Mouse (Mus musculus) inflammation-experienced regulatory T-cells, adult 6 months (primary cell): Measurements from ENCODE around the gene Dot1l. TPM values are rescaled to one million over a fixed set of nuclear protein-coding genes. Genes with fewer than 3 reads are reported as not detected.
"Not testable (repeated sequence)": the region's sequence is repeated elsewhere in the genome, so short reads cannot be mapped to it uniquely, and the experiment has no call there.

Experiments used
- ATAC-seq: one replicate; pipeline ENCODE4 v1.8.0; 2017
- polyA plus RNA-seq, 3 experiments: library from polyadenylated mRNA; unstranded; fragments of 100-300 nt; shearing (Covaris generic); gene quantifications; one replicate each; pipeline ENCODE4 v1.2.1; 2017

Dot1l gene
- polyA plus RNA-seq, 3 experiments from 2014 or later: 10.9 to 23.4 (median 15.3) TPM

- no peak for ATAC-seq
Measured at GRCm38 (mm10) chr10:80812391-80813041, 57.5 kb downstream of the Dot1l start.

- ATAC-seq: no peak
Measured at GRCm38 (mm10) chr10:80813366-80813765, 58.4 kb downstream of the Dot1l start, which contains the start of gene Jsrp1. Gene Jsrp1, minus strand, starts transcription at chr10:80813498.

- ATAC-seq: no peak
Measured at GRCm38 (mm10) chr10:80814800-80815199, 59.8 kb downstream of the Dot1l start.

GRCm38 (mm10) chr10:80816303-80816702 is 61.3 kb downstream of the Dot1l start:
- ATAC-seq: not testable (repeated sequence)

- no peak for ATAC-seq
Measured at GRCm38 (mm10) chr10:80817164-80817563, 62.2 kb downstream of the Dot1l start.

GRCm38 (mm10) chr10:80817955-80818354 is 62.9 kb downstream of the Dot1l start:
- ATAC-seq: not testable (repeated sequence)

- ATAC-seq: no peak
Measured at GRCm38 (mm10) chr10:80818599-80819281, 63.7 kb downstream of the Dot1l start.

GRCm38 (mm10) chr10:80819406-80819805 is 64.4 kb downstream of the Dot1l start:
- no peak for ATAC-seq

- no peak for ATAC-seq
Measured at GRCm38 (mm10) chr10:80821991-80822390, 67.0 kb downstream of the Dot1l start.

GRCm38 (mm10) chr10:80822528-80822927 is 67.5 kb downstream of the Dot1l start:
- no peak for ATAC-seq

- no peak for ATAC-seq
Measured at GRCm38 (mm10) chr10:80823316-80823715, 68.3 kb downstream of the Dot1l start.

- no peak for ATAC-seq
Measured at GRCm38 (mm10) chr10:80823847-80824643, 69.0 kb downstream of the Dot1l start.

GRCm38 (mm10) chr10:80824827-80825226 is 69.8 kb downstream of the Dot1l start:
- ATAC-seq: no peak

GRCm38 (mm10) chr10:80826151-80827062 is 71.4 kb downstream of the Dot1l start, which contains the start of gene Oaz1:
Gene Oaz1, plus strand, starts transcription at chr10:80826656.
- peak; percentile 90 for ATAC-seq

GRCm38 (mm10) chr10:80827063-80827869 is 72.3 kb downstream of the Dot1l start:
- no peak for ATAC-seq

GRCm38 (mm10) chr10:80827870-80828420 is 72.9 kb downstream of the Dot1l start:
- no peak for ATAC-seq

GRCm38 (mm10) chr10:80828587-80828986 is 73.6 kb downstream of the Dot1l start:
- ATAC-seq: not testable (repeated sequence)

GRCm38 (mm10) chr10:80829359-80830278 is 74.6 kb downstream of the Dot1l start:
- no peak for ATAC-seq

GRCm38 (mm10) chr10:80831136-80831535 is 76.1 kb downstream of the Dot1l start:
- ATAC-seq: no peak

GRCm38 (mm10) chr10:80832818-80833217 is 77.8 kb downstream of the Dot1l start:
- ATAC-seq: no peak
